Mouse (Mus musculus): ENCODE measurements around the gene Smim24.

DNA sequence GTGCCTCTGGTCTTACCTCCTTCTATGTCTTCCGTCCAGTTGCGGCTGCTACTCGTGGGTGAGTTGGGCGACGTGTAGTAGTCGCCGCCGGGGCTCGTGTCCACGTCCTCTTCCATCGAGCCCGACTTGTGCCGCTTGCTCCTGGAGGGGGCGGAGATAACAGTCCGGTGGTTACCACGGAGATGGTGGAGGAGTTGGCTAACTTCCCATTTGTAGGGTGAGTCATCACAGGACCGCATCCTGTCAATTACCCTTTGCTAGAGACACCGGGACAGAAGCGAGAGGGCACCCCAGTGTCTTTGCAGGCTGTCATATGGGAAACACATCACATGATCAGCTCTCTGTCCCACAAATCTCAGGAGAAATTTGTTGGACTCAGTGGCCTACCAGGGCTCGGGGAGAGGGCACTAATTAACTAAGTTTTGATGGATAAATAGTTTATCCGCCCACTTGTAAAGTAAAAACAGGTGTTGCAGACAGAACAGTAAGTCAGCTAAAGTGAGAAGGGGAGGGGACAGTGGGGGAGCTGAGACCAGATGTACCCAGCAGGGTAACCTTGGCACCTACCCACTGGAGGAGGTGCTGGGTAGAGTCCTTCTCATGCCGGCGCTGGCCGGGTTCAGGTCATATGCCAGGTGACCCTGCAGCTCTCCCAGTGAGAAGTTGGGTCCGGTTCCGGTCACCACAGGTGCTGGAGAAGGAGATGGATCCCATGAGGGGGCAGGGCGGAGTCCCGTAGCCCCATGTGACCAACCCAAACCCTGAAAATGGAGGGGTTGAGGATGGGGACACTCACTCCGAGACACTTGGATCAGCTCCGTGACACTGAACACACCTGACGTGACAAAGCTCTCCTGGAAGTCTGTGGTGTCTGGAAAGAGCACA is 14.9 kb downstream of the Smim24 start:
- TF ChIP-seq CTCF (IDR thresholded peaks at IDR 0.05; ENCODE audit: low read depth) = 0 out of 2 replicates have a peak, but pooled peaks have one; percentile 2
- 0 out of 2 replicates have a peak, but pooled peaks have one; percentile 15 for TF ChIP-seq EP300 (IDR thresholded peaks at IDR 0.05; ENCODE audit: low read depth)

Measured in heart, postnatal 0 days (tissue).